Mouse (Mus musculus) duodenum, adult 2 months (tissue): ENCODE measurements around the gene Olfr1489. TPM values are rescaled to one million over a fixed set of nuclear protein-coding genes. Genes with fewer than 3 reads are reported as not detected.

Experiments used
- polyA plus RNA-seq: library from polyadenylated mRNA; depleted of rRNA; stranded (reverse); fragments of >200 nt; gene quantifications from 2 replicates; pipeline ENCODE4 v1.2.3, GENCODE M21; 2012; ENCODE audit warnings: low replicate concordance; rRNA removed

The Olfr1489 gene
- polyA plus RNA-seq, result not detected in 2 replicates

DNA sequence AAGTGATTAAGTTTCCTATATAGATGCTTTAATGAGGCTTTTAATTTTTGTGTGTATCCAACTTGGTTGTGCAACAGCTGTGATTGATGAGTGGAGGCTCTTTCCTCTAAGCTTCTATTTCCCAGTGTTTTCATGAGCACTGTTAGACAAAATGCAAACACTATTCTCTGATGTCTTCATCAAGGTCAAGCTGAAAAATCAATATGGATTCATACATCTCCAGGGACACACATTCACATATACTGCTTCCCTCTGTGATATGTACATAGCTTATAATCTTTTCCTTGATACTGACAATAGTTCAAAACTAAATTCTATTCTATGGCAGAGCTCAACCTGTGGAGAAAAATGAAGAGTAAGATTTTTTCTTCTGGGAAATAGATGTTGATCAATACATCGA lies at the start of gene Olfr1489:
TSS of gene Olfr1489 (plus strand) at position 301 of the 400 bp plus-strand sequence.

DNA sequence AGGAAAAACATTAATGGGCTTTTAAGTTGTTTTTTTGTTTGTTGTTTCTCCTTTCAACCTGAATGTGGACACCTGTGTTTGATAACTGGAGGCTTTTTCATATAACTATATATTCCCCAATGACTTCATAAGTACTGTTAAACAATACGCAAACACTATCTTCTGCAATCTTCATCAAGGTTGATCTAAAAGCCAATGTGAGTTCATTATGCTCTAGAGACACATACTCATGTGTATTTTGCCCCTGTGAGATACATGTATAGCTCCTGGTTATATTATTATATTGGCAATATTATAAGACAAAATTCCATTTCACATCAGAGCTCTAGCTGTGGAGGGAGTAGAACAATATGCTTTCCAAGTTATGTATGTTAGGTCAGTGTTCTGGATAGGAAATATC lies 48.2 kb upstream of the Olfr1489 start, which contains the start of gene Olfr1484:
TSS of gene Olfr1484 (plus strand) at position 301 of the 400 bp plus-strand sequence.

DNA sequence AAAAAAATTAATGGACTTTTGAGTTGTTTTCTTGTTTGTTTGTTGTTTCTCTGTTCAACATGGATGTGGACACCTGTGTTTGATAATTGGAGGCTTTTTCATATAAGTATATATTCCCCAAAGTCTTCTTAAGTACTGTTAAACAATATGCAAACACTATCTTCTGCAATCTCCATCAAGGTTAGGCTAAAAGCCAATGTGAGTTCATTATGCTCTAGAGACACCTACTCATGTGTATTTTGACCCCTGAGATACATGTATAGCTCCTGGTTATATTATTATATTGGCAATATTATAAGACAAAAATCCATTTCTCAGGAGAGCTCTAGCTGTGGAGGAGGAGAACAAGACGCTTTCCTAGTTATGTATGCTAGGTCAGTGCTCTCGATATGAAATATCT lies 14.3 kb upstream of the Olfr1489 start, which contains the start of gene Olfr1487:
TSS of gene Olfr1487 (plus strand) at position 301 of the 400 bp plus-strand sequence.

GRCm38 (mm10) chr19:13650791-13651190 lies 19.4 kb downstream of the Olfr1489 start, which contains the start of gene Olfr1490:
Olfr1490 (plus strand) TSS chr19:13651091.

Other genes starting within 250 kb of the Olfr1489 start
- not detected in 2 replicates for gene Olfr1469, start 223.8 kb upstream of the Olfr1489 start, polyA plus RNA-seq
- gene Olfr1471, start 188.2 kb upstream of the Olfr1489 start, polyA plus RNA-seq, result not detected in 2 replicates
- gene Olfr1472, start 175.5 kb upstream of the Olfr1489 start, polyA plus RNA-seq, result not detected in 2 replicates
- gene Olfr1474, start 162.1 kb upstream of the Olfr1489 start, polyA plus RNA-seq, result not detected in 2 replicates
- not detected in 2 replicates for gene Olfr1475, start 151.4 kb upstream of the Olfr1489 start, polyA plus RNA-seq
- not detected in 2 replicates for gene Olfr1477, start 131.1 kb upstream of the Olfr1489 start, polyA plus RNA-seq
- not detected in 2 replicates for gene Olfr1480, start 103.7 kb upstream of the Olfr1489 start, polyA plus RNA-seq
- gene Olfr1484, start 48.1 kb upstream of the Olfr1489 start, polyA plus RNA-seq, result not detected in 2 replicates
- not detected in 2 replicates for gene Olfr1487, start 14.2 kb upstream of the Olfr1489 start, polyA plus RNA-seq
- gene Olfr1490, start 19.5 kb downstream of the Olfr1489 start, polyA plus RNA-seq, result not detected in 2 replicates
- gene Olfr1491, start 65.6 kb downstream of the Olfr1489 start, polyA plus RNA-seq, result not detected in 2 replicates
- not detected in 2 replicates for gene Olfr1493-ps1, start 91.7 kb downstream of the Olfr1489 start, polyA plus RNA-seq
- gene Olfr1494, start 108.1 kb downstream of the Olfr1489 start, polyA plus RNA-seq, result not detected in 2 replicates
- not detected in 2 replicates for gene Olfr1495, start 133.0 kb downstream of the Olfr1489 start, polyA plus RNA-seq
- not detected in 2 replicates for gene Olfr1496, start 146.3 kb downstream of the Olfr1489 start, polyA plus RNA-seq
- gene Olfr1497, start 166.6 kb downstream of the Olfr1489 start, polyA plus RNA-seq, result not detected in 2 replicates
- gene Olfr1499, start 187.8 kb downstream of the Olfr1489 start, polyA plus RNA-seq, result not detected in 2 replicates
- not detected in 2 replicates for gene Olfr1500, start 198.9 kb downstream of the Olfr1489 start, polyA plus RNA-seq
- gene Olfr1501, start 219.1 kb downstream of the Olfr1489 start, polyA plus RNA-seq, result not detected in 2 replicates
- gene Olfr1502, start 230.2 kb downstream of the Olfr1489 start, polyA plus RNA-seq, result not detected in 2 replicates